Mouse (Mus musculus) kidney, adult 9 months (tissue): Measurements from ENCODE around the gene Tmem164.
"Not testable (repeated sequence)": the region's sequence is repeated elsewhere in the genome, so short reads cannot be mapped to it uniquely, and the experiment has no call there.

Experiments
- DNase-seq: peaks from one replicate; pipeline ENCODE4 v3.0.0; 2022

Tmem164 gene

DNA sequence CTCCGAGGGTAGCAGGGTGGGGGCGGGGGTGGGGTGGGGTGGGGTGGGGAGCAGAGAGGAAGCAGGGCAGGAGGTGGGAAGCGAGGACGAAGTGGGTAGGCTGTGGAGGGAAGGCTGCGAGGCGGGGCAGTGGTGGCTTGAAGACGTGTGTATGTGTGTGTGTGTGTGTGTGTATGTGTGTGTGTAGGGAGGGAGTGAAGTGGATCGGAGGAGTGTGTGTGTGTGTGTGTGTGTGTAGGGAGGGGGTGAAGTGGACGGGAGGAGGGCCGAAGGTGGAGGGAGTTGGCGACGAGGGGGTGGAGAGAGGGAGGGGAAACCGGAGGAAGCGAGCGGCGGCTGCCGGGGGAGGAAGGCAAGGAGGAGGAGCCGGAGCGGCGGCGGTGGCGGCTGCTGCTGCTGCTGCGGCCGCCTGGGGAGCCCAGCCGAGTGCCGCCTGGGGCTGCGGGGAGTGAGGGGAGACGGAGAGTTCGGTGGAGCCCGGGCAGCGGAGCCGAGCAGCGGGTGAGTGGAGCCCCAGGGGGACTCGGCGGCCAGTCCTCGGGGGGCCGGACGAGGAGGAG, at the start of gene Tmem164:
TSS of gene Tmem164 (plus strand) at position 351 of the 560 bp plus-strand sequence.
- peak; percentile 78 for DNase-seq

DNA sequence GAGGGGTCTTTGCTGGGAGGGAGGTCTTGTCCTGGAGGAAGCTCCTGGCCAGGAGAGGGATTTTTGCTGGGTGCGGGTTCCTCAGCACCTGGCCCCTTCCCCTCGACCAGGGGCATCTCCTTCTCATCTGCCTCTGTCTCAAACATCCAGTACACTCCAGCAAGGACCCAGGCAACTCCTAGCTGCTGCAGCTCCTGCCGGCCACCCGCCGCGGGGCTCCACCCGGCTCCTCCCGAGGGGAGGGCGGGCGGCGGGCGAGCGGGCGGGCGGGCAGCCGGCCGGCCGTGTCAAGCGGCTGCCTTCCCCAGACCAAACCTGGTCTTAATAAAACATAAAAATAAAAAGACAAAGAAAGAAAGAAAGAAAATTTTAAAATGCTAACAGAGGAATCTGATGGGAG, 48.2 kb upstream of the Tmem164 start:
- not testable (repeated sequence) for DNase-seq

DNA sequence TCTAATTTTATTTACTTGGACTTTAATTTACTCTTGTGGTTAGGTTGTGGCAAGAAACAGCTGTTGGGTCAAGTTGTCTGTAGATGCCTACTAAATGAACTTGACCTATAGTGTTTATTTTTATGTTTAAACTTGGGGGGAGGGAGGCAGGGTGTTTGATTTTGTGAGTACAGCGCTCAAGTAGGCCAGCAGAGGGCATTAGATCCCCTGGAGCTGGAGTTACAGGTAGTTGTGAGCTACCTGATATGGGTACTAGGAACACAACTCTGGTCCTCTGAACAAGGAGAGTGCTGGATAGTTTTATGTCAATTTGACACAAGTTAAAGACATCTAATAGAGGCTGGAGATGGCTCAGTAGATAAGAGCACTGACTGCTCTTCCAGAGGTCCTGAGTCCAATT, 34.0 kb upstream of the Tmem164 start:
- DNase-seq = no peak

DNA sequence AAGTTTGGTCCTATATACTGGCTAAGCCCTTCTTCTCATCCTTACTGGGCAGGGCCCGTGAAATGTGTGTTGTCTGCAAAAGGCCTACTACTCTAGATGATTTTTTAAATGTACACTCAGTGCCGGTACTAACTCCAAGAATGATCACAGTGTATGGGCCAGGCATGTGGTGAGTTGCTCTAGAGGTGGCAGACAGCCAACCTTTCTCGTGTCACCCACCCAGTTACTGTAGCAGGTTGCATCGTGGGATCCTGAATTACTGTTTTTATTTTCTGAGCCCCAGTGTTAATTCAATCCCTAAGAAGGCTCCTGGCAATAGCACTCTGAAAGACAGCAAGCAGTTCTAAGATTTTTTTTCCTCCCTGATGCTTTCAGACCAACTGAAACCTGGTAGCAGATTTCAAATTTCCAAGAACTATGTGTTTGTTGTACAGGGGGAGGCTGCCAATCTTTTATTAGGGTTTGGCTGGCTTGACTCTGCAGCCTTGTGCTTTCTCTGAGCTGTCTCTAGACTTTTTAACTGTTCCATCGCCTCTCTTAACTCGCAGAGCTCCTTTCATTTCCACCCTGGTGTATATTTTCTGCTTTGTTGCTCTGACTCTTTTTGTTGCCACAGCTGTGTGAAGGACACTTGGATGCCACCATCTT, 31.0 kb upstream of the Tmem164 start:
- no peak for DNase-seq

DNA sequence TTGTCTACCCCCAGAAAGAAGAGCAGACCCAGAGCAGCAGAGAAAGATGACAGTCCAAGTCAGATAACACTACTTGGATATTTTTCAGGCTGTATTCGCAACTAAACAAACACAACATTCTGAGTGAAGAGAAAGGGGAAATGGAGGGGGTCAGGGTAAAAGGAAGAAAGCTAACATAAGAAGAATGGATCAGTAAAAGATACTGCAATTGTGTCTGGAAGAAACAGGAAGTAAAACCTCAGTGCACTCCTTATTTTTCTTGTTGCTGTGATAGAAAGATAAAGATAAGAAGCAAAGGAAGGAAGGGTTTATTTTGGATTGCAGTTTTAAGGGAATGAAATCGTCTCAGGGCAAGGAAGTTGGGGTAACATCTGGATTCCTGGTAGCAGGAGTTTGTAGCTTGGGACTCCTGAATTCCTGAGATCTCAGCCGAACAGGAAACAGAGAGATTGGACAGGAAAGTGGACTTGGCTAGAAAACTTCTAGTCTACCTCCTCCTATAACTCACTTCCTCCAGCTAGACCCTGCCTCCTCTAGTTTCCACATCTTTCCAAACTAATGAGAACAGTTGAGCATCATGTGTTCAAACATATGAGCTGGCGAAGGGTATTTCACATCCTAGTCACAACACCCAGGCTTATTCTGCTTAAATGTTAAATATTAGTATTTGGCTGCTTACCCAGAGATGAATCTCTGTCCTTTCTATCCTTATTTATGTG, 16.3 kb upstream of the Tmem164 start:
- no peak for DNase-seq

DNA sequence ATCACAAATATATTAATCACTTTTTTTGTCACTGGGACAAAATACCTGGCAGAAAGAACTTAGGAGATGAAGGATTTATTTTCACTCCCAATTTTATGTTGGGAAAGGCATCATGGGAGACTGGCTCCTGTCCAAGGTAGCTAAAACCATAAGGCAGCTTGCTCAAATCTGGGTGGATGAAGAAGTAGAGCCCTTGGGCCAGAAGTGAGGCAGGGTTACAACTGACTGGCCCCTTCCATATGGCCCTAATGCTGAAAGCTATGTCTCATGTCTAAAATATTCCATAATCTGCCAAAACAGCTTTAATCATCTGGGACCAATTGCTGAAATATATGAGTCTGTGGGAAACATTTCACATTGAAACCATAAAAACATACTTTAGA, 15.8 kb upstream of the Tmem164 start:
- DNase-seq = no peak

DNA sequence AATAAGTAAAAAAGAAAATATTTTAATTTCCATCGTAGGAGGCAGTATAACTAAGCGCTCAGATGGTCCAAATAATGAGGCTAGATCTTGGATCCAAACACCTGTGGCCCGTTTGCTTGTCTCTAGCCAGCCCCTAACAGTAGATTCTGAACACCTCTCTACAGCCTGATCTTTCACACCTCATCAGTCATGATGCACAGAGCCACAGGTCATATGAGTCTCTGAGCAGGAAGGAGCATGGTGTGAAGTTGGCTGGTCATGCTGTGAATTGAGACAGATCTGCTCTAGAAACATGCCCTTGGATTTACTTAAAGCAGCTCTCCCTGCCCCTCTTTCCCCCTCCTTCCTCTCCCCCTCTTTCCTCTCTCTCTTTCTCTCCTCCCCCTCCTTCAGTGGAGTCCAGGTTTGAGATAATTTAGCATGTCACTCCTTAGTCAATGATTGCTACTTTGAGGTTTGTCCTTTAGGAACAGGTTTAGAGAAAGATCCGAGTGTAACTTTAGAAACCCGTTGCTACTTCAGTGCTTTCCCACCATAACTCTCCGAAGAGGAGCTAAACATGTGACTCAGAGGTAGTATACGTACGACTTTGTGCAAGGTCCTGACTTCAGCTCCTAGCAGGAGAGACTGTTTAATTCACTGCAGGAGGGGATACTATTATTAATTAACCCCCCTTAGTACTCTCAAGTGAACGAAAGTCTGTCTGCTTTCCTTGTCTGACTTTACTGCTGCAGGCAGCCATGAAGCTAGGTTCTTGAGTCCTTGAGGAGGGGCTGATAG, 11.7 kb upstream of the Tmem164 start:
- no peak for DNase-seq

DNA sequence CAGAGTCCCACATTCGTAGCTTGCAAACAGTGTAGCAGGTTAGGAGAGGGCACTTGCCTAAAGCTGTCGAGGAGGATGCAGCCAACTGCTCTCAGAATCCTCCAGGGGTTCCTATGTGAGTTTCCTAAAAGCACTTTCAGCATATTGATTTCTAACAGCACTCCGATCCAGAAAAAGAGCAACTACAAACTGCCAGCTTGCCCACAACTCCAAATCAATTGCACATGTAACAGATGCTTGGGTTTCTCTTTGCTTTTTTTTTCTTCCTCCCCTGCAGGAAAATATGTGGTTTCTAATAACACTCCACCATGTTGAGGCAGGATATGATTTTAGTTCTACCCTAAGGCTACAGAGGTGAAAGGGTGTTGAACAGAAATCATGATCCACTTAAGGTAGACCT, 11.1 kb upstream of the Tmem164 start:
- no peak for DNase-seq

DNA sequence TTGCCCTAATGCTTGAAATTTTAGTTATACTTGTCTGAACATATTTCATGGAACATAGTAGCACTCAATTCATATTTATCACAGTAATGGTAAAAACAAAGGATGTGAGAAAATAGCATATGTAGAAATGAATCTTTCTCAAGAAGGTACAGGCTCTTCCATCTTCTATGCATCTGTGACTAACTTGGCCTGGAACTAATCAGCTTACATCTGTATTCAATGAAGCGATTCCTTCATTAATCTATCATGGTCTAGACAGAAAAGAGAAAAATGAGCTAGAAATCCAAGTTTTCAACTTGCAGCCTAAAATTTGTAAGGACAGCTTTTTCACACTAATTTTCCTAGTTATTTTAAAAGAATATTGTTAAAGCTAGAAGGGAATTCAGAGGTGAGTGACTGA, 10.1 kb upstream of the Tmem164 start:
- DNase-seq = no peak

DNA sequence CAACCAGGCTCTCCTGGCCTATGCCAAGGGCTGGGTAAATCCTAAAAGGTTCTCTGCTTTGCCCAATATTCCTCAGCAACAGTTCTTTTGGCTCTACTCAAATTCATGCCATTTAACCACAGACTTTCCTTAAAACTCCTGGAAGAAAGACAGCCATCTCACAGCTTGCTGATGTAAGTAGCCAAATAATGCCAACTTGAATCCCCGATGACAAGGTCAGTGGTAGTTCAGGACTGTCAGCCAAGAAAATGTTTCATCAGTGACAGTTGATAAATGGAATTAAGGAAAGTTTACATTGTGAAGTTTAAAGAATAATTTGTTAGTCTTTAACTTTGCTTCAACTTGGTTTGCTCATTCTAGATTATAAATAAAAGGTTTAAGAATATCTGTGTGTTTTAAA, 8.5 kb upstream of the Tmem164 start:
- no peak for DNase-seq

DNA sequence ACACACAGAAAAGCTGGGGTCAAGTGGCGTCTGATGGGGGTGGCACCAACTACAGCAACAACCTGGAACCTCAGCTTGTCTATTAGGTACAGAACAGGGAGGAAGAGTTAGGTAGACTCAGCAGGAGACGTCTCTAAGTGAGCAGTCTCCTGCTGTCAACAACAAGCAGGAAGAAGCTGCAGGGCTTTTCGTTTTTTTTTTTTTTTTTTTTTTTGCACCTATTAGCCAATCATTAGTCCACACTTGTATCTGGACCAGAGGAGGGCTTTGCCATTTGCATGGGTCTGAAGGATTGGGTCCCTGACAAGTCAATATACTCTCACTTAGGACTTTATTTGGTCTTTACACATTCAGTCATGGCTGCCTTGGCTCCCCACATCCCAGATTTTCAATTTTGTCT, 4.0 kb upstream of the Tmem164 start:
- DNase-seq = no peak

DNA sequence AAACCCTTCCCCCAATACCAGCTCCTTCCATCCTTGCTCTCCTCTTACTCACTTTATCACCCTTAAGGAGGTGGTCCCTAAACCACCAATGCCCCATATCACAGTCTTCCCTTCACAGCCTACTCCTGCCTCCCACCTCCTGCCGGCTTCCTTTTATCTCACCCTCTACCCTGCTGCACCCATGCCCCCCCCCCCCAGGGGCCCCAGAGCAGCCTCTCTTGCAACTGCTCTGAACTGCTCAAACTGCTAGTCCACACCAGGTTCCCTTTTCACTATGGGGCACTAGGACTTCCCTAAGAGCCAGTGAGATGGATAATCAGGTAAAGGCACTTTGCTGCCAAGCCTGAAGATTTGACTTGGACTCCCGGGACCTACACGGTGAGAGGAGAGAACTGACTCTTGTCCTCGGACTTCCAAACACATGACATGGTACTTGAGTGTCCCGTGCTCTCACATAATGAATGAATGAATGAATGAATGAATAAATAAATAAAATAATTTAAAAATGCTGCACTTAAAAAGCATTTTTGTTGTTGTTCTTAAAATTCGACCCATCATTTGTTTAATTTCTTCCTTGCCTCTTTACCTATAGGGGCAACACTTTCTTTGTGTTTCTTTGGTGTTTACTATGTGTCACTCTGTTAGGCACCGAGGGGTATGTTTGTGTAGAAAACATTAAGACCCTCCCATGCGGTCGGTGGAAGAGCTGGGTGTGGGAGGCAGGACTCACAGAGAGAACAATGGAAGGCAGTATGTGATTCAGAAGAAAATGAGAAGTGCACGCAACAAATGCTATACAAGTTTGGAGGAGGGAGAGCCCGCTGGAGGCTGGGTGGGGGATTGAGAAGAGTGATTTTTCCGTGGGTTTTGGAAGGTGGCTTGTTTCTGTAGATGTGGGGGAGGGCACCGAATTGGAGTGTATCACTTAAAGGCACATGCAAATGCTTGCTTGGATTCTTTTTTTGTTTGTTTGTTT, 2.4 kb upstream of the Tmem164 start:
- DNase-seq = no peak

DNA sequence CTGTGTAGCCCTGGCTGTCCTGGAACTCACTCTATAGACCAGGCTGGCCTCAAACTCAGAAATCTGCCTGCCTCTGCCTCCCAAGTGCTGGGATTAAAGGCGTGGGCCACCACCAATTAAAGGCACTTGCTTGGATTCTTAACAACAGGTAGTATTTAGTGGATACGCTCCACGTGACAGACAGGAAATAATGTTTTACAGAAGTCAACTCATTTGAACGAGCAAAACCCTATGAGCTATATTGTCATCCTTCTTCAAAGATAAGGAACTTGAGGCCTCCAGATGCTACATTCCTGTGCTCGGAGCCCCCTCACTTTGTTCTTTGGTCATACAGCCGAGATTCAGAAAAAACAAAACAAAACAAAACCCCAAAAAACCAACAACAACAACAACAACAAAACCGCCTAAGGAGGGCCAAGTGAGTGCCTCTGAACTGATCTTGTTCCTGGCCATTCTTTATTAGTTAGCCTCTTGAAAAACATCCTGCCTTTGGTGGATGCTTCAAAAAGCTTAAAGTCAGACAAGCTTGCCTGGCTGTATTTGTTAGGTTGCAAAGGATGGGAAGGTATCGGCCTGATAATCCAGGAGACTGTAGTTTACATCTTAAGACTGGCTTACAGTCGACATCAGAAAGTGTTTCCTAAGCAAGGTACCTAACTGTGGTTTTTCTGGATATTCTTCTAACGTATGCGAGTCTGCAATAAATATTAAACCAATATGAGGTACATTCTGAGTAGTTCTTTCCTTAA, 1.5 kb upstream of the Tmem164 start:
- no peak for DNase-seq

DNA sequence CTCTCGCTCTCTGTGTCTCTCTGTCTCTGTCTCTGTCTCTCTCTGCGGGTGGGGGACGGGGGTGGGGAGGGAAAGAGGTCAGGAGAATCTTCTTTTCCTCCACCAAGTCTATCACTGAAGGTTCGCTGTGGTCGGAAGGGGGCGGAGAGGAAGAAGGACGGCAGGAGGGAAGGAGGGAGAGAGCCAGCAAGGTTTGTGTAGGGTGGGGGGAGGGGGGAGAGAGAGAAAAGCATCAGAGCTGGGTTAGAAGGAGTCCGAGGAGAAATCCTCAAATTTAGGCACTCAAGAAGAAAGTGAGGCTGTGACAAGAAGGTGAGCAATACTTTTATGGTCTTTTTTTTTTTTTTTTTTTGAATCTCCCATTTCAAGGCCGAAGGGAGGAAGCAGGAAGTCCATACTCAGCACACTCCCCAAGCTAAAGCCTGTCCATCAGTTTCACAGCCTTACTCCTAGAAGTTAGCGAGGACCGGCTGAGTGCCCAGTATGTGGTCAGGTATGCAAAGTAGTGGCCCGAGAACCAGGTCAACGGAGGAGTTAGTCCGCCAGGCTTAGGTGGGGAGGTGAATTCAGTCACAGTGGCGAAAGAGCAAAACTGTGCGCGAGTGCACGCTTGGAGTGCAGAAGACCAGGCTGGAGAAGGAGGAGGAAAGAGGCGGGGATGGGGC, 683 bp upstream of the Tmem164 start:
- no peak for DNase-seq

DNA sequence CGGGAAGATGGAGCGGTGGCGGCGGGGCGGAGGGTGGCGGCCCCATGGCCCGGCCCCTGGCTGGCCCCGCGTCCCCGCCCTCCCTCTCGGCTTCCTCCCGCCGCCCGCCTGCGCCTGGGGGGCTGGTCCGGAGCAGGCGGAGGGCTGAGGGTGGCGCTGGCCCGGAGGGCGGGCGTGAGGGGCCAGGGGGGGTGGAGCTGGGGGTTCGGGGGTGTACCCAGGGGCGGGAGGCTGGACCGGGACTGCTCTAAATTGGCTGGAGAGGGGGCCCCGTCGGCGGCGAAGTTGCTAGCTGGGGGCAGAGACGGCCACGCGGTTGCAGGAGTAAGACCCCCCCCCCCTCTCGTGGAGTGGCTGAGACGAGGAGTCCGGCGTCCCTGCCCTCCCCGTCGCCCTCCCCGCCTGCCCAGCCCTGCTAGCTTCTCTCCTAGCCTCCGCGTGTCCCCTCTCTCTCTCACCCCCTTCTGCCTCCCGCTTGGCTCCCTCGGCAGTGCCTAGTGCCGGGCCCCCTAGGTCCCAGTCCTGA, 473 bp downstream of the Tmem164 start:
- no peak for DNase-seq

DNA sequence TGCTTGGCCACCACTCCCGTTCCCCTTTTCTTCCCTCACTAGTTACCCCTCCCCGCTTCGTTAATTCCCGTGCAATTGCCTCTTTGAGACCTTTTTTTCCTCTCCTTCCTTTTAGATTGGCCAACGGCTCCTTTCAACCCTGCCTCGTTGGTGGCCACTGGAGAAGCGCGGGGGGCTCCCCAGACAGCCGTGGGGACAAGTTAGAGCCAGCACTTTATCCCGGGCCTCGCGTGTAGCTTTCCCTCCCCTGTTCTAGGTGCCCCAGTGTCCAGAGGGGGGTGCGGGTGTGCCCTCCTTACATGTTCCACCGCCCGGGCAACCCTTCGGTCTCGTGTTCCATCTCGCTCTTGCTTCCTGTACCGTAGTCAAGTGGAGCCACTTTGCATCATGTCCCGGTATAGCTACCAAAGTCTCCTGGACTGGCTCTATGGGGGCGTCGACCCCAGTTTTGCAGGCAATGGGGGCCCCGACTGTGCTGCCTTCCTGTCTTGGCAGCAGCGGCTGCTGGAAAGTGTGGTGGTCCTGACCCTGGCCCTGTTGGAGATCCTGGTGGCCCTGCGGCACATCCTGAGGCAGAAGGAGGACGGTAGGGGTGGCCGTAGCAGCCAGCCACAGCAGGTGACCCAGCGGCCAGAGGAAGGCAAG, 1.1 kb downstream of the Tmem164 start:
- peak; percentile 17 for DNase-seq

DNA sequence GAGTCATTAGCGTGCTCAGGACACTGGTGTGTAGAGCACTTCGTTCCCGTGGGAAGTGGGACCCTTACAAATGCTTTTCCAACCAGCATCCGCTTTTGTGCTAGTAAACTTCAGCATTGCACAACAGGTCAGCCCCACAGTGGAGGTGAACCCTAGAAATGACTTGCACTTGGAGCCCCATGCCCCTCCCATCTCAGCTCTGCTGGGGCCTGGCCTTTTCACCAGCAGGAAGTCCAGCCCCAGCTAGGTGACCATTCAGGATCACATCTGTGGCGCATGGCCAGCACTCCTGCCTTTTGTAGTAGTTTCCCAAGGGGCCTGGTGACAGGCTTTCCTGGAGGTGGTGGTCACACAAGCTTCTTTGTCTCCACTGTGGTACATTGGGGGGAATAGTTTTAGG, 1.8 kb downstream of the Tmem164 start:
- DNase-seq = peak; percentile 32

DNA sequence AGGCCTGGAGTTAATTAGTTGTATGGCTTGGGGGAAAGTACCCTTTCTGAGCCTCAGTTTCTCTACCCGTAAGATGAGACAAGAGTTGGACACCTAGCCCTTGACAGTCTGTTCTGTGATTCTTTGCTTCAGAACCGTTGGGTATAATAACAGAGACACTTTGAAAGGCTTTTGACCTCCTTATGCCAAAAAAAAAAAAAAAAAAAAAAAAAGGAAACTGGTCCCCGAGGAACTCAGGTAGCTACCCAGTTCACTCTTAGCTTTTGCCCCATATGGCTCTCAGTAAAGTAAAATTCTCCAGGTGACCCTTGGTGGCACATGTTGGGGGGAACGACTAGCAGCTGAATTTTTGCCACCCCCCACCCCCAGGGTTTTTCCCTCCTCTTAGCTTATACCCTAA, 3.5 kb downstream of the Tmem164 start:
- DNase-seq = no peak

DNA sequence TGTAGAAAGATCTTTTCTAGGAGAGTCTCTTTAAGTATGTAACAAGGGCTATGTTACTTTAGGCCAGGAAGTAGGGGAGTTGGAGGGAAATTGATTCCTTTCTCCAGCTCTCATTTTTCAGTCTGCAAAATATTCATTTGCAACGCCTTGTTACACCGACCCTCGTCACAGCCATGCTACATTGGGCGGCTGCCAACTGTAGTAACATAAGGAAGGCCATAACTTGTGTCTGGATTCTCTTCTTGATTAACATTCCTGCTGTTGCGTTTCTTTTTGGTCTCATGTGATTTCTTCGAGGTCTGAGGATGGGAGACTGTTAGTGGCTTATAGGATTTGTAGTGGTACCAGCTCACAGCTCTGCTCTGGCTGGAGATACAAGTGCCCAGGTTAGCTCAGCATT, 4.5 kb downstream of the Tmem164 start:
- no peak for DNase-seq

DNA sequence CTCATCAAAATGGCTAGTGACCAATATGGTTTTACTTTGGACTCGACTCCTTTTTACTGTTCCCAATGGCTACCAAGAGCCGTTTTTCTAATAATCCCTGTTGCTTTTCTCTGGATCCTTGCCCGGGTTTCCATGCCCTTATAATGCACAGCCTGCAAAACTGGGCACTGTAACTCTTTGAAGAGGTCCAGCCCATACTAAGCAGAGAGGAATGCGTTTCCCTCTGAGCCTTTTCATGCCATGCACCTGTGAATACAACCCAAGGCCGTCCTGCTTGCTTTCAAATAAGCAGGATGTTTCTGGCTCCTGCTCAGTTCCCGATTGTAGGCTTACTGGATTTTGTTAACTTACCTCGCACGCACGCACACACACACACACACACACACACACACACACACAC, 7.3 kb downstream of the Tmem164 start:
- DNase-seq = no peak
